In the genomic region with DNA sequence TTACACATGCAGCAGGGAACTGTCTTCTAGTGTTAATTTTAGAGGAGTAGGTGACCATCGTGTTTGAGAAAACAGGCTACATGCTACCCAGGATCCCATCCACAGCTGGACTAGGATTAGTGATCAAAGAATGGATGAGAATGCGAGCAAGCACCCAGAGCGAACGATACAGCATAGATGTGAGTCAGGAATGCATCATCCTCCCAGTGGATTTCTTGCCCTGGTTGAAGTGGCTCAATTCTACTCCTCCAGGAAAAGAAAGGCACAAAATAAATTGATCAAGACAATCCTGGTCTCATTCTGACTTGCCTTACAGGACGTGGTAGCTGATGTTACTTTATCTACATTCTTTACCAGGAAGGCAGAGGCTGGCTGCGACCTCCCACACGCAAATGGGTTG, we compare ENCODE assay signal across 8 mouse cellular contexts. TPM values are rescaled to one million over a fixed set of nuclear protein-coding genes. Genes with fewer than 3 reads are reported as not detected.
DNase-seq lines count a peak whose midpoint lies in the region; ATAC-seq and TF ChIP-seq lines count a peak whose summit lies in the region.

A gene (plus strand): TSS at position 255 of the 400 bp plus-strand sequence.

- 82% methylated on average over 7 of the region's 7 CpGs for WGBS in thymus, adult 2 months
- WGBS in hindbrain, embryonic 12.5 days = 75% methylated on average over 7 of the region's 7 CpGs
- 64% methylated on average over 7 of the region's 7 CpGs for WGBS in liver, embryonic 14.5 days (ENCODE audit: insufficient replicate concordance)

- no peaks in the 10 kb centered on the region for H3K9me3 ChIP-seq in hindbrain, embryonic 12.5 days (replicated peaks)
- no peaks in the 10 kb centered on the region for H3K9me3 ChIP-seq in liver, embryonic 14.5 days (ENCODE audit: control insufficient read depth, low read length)

- peak within 1 kb of the TSS; percentile 86 for H3K27ac ChIP-seq in thymus, adult 2 months (ENCODE audit: control insufficient read depth, insufficient read depth, low read length)
- H3K27ac ChIP-seq in hindbrain, embryonic 12.5 days = peak within 1 kb of the TSS; percentile 71
- peak within 1 kb of the TSS; percentile 52; the same call in 1 of the 2 replicates for H3K27ac ChIP-seq in liver, embryonic 14.5 days

- no peak for TF ChIP-seq EP300 in liver, embryonic 14.5 days (IDR thresholded peaks at IDR 0.05; ENCODE audit: low read depth)

- DNase-seq in cerebellum, adult 9-11 months = peak; percentile 11
- no peak for DNase-seq in thymus, adult 2 months
- no peak for DNase-seq in thymus, adult 18-20 months
- no peak for DNase-seq in liver, embryonic 14.5 days (ENCODE audit: low read depth in 3 of 3, low spot score in 3 of 3)
- no peak for DNase-seq in embryo, embryonic 10.5 days (ENCODE audit: low spot score)
- DNase-seq in kidney, postnatal 14 days = no peak

- no peak for TF ChIP-seq POLR2A in thymus, adult 2 months (IDR thresholded peaks at IDR 0.05; ENCODE audit: control insufficient read depth, extremely low read depth, insufficient read depth, low read length, poor library complexity)

- H3K27me3 ChIP-seq in thymus, adult 2 months (ENCODE audit: control insufficient read depth, insufficient read depth, low read length) = no peaks in the 10 kb centered on the region
- H3K27me3 ChIP-seq in hindbrain, embryonic 12.5 days = no peaks in the 10 kb centered on the region
- no peaks in the 10 kb centered on the region for H3K27me3 ChIP-seq in liver, embryonic 14.5 days (ENCODE audit: control insufficient read depth, insufficient read depth, low read length)

- no peak for ATAC-seq in cerebellum, adult (ENCODE audit: insufficient number of reproducible peaks, low FRiP score, low TSS enrichment)
- ATAC-seq in hindbrain, embryonic 12.5 days (ENCODE audit: low FRiP score) = no peak
- no peak for ATAC-seq in liver, embryonic 14.5 days (ENCODE audit: insufficient read depth)

- no peak for TF ChIP-seq CTCF in thymus, adult 2 months (IDR thresholded peaks at IDR 0.05; ENCODE audit: borderline replicate concordance, control insufficient read depth, extremely low read depth, insufficient read depth, low read length, poor library complexity)
- no peak for TF ChIP-seq CTCF in liver, embryonic 14.5 days (IDR thresholded peaks at IDR 0.05; ENCODE audit: low read depth)

- H3K4me3 ChIP-seq in thymus, adult 2 months (ENCODE audit: control insufficient read depth, insufficient read depth, low read length) = peak within 1 kb of the TSS; percentile 99
- peak within 1 kb of the TSS; percentile 88 for H3K4me3 ChIP-seq in hindbrain, embryonic 12.5 days
- peak within 1 kb of the TSS; percentile 80 to 94 for H3K4me3 ChIP-seq in liver, embryonic 14.5 days (ENCODE audit: insufficient read depth in 1 of 2, low read depth in 2 of 2, low read length in 2 of 2)

- peaks cover 17% of the 10 kb centered on the region for H3K4me1 ChIP-seq in thymus, adult 2 months (replicated peaks; ENCODE audit: control insufficient read depth, insufficient read depth, low read length)
- H3K4me1 ChIP-seq in hindbrain, embryonic 12.5 days = peaks cover 12% of the 10 kb centered on the region
- peaks cover 5 to 19% of the 10 kb centered on the region in 2 experiments; a peak in 3 of 4 replicates for H3K4me1 ChIP-seq in liver, embryonic 14.5 days (replicated peaks; ENCODE audit: control insufficient read depth in 2 of 2, insufficient read depth in 2 of 2, low read length in 1 of 2)

- H3K36me3 ChIP-seq in thymus, adult 2 months (ENCODE audit: control insufficient read depth, insufficient read depth, low read length) = peaks cover 1% of the 10 kb centered on the region
- peaks cover 6% of the 10 kb centered on the region; the same call in 1 of the 2 replicates for H3K36me3 ChIP-seq in hindbrain, embryonic 12.5 days
- peaks cover 6% of the 10 kb centered on the region for H3K36me3 ChIP-seq in liver, embryonic 14.5 days (replicated peaks; ENCODE audit: control insufficient read depth, insufficient read depth, low read depth)

- peak within 1 kb of the TSS; percentile 69 for H3K4me2 ChIP-seq in hindbrain, embryonic 12.5 days (replicated peaks)
- H3K4me2 ChIP-seq in liver, embryonic 14.5 days (ENCODE audit: low read depth) = peak within 1 kb of the TSS; percentile 70

- peak within 1 kb of the TSS; percentile 93 for H3K9ac ChIP-seq in hindbrain, embryonic 12.5 days
- H3K9ac ChIP-seq in liver, embryonic 14.5 days (replicated peaks) = peak within 1 kb of the TSS; percentile 92

RNA-seq across cellular contexts. Expression of the gene that starts here (rescaled TPM):
- 17.0 and 17.6 TPM in 2 replicates for polyA plus RNA-seq in thymus, adult 2 months (2012; rRNA removed)
- polyA plus RNA-seq in hindbrain, embryonic 12.5 days (2016; fragmentation: Nextera tagmentation; extraction: Ambion mirVana) = 24.0 and 25.3 TPM in 2 replicates
- 5.4 and 7.2 TPM in 2 replicates for polyA plus RNA-seq in liver, embryonic 14.5 days (2012; rRNA removed)
- 10.2 and 10.4 TPM in 2 replicates for polyA plus RNA-seq in liver, embryonic 14.5 days (2014; fragmentation: Nextera tagmentation; extraction: Ambion mirVana)
